Mouse (Mus musculus) testis, postnatal 10 days (tissue): Measurements from ENCODE around the gene Nfib.

Experiments used
- DNase-seq: peaks from one replicate; pipeline ENCODE4 v3.0.0; 2021; ENCODE audit warnings: low spot score

Nfib gene

DNA sequence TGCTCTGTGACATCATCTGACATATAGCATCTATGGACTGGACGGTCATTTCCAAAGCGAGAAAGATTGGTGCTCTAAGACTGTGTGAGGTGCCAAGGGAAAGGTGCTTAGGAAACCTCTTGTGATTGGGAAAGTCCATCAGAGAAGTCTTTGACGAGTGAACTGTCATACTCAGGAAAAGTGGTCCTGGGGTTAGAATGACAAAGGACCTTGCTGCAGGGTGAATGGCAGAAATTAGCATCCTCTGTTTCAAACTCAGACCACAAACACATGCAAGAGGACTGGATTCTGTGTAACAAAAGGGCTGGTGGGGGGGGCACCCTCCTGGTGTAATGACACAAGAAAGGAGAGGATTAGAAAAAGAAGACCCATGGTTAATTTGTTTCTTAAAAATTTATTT lies 274.7 kb downstream of the Nfib start:
- no peak for DNase-seq

DNA sequence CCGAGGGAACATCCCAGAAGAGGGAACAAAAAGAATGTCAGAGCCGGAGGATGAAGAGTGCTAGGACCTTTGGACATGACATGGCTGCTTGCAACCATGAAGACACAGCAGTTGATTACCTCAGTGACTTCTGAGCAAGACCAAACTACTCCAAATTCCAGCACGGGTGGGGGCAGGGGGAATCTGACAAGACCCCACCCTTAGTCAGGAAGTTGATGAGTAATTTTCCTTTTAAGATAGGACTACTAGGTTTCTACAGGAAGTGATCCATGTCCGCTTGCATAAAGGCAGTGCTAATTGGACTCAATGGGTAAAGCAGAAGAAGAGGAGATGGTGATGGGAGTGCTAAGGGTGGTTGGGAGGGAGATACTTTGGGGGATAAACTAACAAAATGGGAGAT lies 279.3 kb downstream of the Nfib start:
- DNase-seq: no peak

DNA sequence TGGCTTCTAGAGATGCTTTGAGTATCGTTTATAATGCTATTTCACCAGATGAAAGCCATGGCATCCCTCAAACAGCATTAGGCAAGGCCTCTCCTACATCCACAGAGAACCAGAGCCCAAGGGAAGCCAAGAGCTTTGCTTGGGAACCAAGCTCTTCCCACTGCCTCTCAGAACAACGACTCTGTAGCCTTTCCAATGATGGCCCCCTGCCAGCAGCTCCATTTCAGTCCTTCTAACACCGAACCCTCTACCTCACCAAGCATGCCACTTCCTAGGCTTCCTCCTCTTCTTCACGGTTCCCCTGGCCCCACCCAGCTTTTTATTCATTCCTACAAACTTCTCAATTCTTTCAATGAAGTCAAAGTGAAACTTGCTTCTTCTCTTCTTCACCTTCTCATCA lies 287.3 kb downstream of the Nfib start:
- no peak for DNase-seq

DNA sequence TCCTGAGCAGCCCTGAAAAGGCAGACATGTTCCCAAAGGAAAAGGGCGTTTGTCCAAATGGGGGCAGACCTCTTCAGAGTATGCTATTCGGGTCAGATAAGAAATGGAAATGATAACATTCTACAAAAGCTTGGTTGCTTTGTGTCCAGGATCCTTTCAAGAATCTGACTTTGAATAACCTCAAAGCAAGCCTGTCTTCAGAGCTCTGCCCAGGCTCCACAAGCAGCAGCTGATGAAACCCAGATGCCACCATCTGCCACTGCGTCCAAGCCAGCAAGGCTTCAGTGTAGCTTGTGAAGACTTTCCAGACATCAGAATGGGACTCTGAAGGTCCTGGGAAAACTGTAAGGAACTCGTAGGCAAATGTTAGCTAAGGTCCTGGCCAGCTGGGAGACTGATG lies 289.7 kb downstream of the Nfib start:
- DNase-seq: no peak

DNA sequence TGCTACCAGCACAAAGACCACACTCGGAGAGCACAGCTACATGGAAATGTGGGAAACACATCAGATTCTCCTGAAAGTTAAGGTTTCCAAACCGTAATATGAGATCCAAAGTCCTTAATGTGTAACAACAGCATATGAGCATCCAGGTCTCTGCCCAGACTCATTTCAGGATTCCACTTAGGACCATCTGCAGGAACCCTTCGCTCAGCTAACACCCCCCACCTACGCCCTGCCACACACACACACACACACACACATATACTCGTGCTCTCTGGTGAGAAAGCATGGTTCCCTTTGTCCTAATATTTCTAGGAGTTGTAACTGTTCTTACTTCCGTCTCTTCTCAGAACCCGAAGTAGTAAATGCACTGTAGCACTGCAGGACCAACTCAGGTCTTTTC lies 292.9 kb downstream of the Nfib start:
- DNase-seq: no peak

DNA sequence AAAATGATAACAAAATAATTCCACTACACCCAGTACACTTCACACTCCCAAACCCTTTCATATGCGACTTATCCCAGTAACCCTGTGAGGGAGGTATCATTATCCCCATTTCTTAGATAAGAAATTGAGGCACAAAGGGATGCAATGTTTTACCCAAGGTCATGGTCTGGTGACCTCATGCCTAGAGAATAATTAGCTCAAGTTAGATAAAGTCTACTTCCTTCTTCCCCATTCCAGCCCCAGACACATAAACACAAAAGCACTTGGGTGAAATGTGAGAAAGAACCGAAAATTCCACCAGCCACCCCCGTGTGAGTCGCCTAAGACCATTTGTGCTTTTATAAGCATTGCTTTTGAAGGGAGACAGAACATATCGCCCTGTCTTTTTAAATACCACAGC lies 293.6 kb downstream of the Nfib start:
- no peak for DNase-seq

DNA sequence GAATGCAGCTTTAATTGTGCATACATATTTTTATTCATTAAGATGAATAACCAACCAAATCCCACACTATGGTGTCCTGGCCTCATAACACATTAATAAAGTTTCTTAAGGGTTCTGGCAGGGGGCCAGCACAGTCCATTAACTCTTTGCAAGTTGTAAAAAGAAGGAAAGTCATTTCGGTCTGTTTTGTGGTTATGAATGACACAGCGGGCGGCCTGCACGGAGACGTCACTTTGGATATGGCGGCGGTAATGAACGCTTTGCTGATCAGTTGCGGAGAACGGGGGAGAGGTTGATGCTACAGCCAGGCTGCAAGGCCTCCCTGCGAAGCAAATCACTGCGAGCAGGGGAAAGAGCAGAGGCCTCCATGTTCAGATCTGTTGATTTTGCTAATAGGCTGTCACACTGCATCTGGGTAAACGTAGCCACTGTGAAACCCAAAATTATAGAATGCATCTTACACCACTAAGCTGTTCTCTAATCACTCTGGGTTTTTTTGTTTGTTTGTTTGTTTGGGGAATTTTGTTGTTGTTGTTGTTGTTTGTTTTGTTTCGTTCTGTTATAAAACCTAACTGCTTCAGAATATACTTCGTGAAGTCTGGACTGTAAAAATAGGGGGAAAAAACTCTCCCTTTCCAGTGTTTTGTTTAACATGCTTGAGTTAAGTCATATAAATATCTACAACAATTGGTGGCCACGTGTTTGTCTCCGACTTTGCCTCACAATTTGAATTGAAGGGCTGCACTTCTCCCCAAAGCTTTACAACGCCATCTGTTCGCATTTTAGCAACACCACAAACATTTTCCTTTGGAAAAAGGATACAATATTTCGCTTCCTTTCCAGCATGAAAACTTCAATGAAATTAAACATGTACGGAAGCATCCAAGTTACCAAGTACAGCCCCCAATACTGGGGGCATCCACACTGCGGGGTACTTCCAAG lies 296.8 kb downstream of the Nfib start:
- DNase-seq: no peak

DNA sequence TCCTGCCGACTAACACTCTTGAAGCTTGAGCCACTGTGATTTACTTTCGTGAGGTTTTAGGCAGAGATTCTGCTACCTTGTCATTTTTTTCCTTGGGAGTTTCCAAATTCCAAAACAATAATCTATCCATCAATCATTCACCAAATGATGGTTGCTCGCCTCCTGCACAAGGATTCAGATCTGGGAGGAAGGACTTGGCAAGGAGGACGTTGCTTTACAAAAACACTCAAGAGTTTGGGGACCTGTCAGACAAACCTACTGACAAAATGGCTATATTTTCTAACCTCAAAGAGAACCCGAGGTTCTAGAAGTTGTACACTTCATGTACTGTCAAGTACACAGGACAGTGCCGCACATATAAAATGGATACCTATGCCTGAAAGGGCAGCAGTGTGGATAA lies 299.0 kb downstream of the Nfib start:
- DNase-seq: no peak

DNA sequence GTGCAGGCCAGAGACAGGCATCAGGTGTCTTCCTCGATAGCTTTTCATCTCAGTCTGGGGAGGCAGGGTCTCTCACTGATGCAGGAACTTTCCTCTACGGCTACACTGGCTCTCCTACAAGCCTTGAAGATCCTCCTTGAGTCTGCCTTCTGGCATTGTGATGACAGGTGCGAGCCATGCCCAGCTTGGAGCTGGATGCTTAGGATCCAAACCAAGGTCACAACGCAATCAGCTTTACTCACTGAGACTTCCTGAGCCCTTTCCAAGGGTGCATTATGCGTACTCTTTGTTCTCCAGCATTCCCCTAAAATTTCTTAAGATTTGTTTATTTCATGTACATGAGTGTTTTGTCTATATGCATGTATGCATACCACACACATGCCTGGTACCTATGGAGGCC lies 299.8 kb downstream of the Nfib start:
- DNase-seq: no peak

DNA sequence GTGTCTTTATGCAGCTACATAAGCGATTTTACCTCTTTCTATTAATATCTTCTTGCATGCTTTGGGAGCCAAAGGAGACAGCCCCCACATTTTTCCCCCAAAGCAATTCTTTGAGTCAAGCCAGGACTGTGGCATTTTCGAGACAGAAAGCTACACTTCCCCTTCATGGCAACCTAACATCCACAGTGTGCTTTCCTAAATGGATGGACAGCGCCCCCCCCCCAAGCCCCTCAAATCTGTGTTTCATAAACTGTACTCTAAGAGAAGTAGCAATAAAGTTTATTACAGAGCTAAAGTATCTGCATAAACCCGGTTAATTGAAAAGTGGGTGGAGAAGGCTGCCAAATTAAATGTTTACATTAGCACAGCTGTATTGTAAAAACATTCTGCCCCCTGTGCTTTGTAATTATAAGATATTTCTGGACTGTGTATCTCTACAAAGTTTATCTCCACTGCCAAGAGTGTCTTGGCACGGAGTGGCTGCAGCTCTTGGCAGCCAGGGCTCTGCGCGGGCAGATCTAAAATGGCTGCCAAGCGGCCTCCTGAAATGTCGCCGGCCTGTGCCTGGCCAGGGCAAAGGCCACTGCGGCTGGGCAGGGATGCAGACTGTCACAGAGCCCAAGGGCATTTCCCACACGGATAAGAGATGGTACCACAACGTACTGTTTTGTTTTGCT lies 301.4 kb downstream of the Nfib start:
- DNase-seq: peak; percentile 66

DNA sequence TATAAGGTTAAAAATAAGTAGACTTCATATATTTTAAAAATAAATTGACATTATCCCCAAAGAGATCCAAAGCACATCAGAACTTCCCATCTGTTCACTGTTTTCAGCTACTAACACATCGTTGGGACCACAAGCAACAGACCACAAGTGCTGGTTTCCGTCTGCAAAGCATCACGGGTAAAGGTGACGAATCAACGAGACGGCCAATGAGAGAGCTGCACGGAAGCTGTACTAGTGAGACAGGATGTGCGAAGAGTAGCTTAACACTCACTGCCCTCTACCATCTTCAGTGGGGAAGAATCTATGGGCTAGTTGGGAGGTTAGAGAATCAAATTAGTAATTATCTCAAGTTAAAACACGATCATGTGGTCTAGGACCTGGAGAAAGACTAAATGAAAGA lies 302.9 kb downstream of the Nfib start:
- DNase-seq: no peak

DNA sequence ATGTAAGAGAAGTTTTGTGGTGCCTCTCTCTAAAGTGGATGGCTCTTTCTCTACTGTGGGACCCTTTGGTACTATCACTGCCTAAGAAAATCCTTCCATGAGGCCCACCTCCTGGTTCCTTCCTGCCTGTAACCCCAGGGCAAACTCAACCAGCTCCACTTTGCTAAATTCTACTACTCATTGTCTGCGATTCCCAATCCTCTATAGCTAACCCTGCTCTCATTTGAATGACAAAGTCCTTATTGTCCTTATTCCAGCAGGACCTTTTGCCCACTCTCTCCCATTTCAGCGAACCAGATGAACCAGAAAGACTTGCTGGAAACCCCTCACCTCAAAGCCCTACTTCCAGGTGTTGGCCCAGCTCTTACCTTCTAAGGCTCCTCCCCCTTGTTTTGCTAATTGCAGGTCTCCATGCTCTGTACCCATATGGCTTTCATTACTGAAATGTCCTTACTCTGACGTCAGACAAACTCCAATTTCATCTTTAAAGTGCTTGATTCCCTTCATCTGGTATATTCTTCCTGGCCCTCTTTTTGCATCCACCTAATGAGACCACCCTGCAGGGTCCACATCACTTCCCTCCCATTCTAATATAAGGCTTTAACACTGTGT lies 304.0 kb downstream of the Nfib start:
- DNase-seq: no peak

DNA sequence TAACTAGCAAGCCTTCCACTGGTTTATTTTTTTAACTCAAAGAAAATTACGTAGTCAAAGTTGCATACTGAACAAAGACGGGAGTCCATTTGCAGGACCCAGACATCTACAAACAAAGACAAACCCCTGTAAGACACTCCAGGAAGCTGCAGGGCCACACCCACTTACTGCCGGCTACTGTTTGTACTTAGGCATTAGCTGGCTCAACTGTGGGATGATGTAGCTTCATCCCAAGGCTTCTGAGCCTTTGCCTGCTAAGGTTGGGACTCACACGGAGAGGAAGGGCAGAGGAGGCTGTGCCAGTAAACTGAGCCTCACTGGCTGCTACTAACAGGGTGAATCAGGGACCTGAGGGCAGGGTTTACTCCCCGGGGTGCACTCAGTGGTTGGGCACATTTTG lies 305.0 kb downstream of the Nfib start:
- DNase-seq: no peak

DNA sequence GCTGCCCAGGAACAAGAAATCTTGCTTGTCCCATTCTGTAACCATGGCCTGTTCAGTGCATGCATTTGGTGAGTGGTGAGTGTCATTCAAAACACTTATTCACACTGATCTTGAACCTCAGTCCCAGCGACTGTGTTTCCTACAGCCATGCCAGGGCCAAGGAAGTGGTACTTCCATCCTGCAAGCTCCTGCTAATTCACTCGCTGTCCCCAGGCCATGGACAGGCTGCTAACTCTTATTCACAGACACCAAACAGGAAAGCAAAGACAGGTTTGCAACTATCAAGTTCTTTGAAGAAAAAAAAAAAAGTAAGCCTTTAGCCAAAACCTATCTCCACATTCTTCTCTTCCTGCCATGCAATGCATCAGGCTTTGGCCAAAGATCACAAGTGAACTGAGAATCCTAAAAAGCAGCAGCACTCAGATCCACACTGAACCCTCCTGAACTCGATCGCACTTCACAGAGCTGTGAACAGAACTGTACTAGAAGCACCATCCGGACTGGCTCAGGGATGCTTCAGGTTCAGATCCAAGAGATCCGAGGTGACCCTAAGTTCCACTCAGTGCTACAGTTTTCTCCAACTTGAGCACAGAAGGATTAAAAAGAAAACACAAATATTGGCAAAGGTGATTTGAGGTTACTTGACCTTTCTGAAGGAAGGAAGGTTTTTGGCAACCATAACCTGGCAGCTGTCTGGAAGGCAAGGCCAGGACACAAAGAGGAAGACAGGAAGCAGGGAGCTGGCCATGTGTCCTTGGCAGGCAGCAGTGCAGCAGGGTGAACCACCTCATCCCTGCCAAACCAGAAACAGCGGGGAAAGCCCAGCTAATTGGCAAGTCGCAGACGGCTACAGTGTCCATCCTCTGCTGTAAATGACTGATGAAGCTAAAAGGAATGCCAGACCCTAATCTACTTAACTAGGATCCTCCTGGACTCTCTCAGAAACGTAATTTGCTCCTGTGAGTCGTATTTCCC lies 305.9 kb downstream of the Nfib start:
- DNase-seq: peak; percentile 64

DNA sequence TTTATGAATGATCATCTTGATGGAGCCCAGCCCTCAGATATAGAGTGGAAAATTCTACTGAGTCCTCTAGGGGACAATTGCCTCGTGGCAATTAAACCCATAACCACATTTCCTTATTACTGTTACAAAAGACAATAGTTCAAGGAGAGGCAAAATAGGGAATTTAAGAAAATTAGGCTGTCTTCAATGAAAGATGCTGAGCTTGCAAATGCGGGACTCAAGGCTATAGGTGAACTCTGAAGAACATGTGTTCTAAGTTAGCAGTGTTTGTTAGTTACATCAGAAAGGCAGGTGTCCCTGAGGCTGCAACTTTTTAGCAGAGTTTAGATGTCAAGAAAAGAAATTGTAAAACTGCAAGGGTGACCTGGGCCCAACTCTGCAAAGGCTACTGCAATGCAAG lies 307.3 kb downstream of the Nfib start:
- DNase-seq: no peak

DNA sequence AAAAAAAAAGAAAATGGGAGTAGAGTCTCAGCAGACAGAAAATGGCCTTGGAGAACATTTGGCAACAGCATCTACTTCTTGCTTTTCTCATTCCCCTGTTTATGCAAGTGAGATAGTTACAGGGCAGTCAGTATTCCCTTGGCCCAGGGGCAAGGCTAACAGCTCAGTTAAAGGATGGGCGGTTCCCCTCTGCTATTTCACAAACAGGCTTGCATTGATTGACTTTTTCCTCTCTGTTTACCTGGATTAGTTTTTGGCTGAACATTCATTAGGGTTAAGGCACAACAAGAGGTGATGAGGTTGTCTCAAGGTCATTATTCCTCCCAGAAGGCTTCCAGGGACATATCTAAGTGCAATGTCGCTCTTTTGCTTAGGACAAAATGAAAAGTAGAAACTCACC lies 308.7 kb downstream of the Nfib start:
- DNase-seq: no peak

DNA sequence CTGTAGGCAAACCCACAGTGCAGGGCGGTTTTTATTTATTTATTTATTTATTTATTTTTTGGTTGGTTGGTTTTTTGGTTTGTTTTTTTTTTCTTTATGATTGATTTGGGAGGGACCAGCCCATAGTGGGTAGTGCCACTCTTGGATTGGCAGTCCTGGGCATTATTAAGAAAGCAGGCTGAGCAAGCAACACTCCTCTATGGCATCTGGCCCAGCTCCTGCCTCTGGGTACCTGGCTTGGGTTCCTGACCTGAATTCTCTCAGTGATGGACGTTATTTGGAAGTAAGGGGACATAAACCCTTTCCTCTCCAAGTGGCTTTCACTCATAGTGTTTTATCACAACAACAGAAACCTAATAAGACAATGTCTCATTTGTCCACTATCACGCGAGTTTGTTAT lies 309.5 kb downstream of the Nfib start:
- DNase-seq: no peak

DNA sequence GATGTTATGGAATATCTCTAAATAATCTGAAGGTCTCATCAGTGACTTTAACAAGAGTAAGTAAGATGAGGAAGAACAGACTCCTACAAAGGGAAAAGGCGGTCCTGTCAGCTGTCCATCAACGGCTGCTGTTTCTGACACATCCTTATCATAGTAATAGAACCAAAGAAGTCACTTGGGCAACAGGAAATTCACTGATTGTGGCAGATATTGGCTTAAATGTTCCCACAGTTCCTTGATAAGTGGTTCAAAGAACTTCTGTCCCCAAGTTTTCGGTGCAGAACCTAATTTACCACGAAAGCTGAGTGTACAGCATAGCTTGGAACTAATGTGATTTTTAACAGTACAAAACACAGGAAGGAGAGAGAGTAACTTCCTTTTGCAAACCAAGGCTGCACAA lies 311.2 kb downstream of the Nfib start:
- no peak for DNase-seq

DNA sequence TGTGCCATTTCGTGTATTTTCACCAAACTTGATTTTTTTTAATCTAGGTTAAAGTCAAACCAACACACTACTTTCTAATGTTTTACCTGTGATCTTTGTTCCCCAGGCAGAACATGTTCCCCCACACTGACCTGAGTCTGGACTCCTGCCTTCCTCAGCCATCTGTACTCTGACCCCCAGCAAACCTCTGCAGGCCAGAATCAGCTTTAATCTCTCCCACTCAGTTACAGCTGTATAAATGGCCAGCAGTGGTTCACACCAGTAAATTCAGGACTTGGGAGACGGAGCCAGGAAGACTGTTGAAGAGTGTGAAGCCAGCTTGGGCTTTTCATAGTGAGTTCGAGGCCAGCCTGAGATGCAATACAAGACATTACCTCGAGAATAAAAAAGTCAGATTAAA lies 312.5 kb downstream of the Nfib start:
- DNase-seq: no peak

DNA sequence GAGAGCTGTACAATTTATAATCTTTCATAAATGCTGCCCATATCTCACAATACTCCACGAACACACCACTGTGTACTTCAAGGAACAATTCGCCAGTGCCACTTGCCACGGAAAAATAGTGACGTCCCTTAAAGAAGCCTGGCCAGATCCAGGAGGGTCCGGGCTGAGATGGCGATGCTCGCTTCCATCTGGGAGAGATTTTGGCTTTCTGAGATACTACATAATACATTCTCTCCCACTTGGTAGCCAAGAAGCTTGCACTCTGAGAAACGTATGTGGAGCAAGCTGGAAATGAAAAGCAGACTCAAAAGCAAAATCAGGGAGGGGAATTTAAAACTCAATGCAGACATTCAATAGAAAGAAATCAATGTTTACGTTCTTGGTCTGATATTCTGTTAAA lies 313.1 kb downstream of the Nfib start:
- no peak for DNase-seq

DNA sequence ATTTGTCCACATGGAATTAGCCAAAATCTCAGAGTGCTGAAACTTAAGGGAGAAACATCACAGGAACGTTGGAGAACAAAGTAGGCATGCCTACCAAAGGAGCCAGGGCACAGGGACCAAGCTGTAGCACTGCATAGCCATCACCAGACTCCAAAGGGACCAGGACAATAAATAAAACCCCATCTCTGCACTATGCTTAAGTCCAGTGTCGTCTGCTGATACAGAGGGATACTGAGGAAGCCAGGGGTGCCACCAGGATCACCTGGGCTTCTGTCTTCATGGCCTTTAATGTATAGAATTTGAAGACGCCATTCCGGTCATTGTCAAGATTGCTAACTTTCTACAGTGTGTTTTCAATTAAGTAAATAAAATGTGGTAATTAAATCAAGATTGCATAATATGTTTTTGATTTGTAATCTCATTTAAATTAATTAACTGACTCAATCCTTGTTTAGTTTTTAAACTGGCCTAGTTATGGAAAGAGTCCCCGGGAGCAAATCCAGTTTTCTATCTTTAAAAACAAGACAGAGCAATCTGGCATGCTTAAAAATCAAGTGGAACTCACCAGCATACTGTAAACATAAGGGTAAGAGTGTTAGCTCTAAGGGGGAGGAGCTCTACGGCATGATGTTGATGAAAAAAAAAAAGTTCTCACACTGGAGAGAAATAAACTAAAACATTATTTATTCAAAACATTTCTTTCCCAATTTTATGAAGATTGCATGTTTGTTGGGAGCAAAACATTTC lies 313.7 kb downstream of the Nfib start:
- no peak for DNase-seq
